Mouse (Mus musculus) myocyte (in vitro differentiated cells): ENCODE results near the gene Zfp326.

Source experiments
- CEBPB ChIP-seq: IDR thresholded peaks from 2 replicates; pipeline ENCODE4 v1.6.1; 2011; ENCODE audit warnings: mild to moderate bottlenecking, moderate library complexity; ENCODE audit not compliant: poor library complexity, insufficient read depth, severe bottlenecking
- MAX ChIP-seq: IDR thresholded peaks from one replicate; pipeline ENCODE4 v1.6.1; 2011; ENCODE audit warnings: low read depth, mild to moderate bottlenecking, control low read depth
- MYOD1 ChIP-seq, 3 experiments: IDR thresholded peaks; one replicate each; pipeline ENCODE4 v1.6.1; 2011; ENCODE audit warnings: control low read depth in 2 of 3, low read depth in 2 of 3, mild to moderate bottlenecking in 2 of 3, moderate library complexity in 1 of 3; ENCODE audit not compliant: insufficient read length in 2 of 3, control insufficient read depth in 1 of 3
- MYOG ChIP-seq, 3 experiments: IDR thresholded peaks; one replicate each; pipeline ENCODE4 v1.6.1; 2011; ENCODE audit warnings: control low read depth in 2 of 3, low read depth in 2 of 3, mild to moderate bottlenecking in 2 of 3; ENCODE audit not compliant: insufficient read length in 2 of 3, control insufficient read depth in 1 of 3, insufficient read depth in 1 of 3
- POLR2A ChIP-seq: IDR thresholded peaks from one replicate; pipeline ENCODE4 v1.6.1; 2011; ENCODE audit warnings: low read depth, mild to moderate bottlenecking, control low read depth, moderate library complexity; ENCODE audit not compliant: insufficient read length
- TCF12 ChIP-seq: IDR thresholded peaks from one replicate; pipeline ENCODE4 v1.6.1; 2011; ENCODE audit warnings: mild to moderate bottlenecking, control low read depth; ENCODE audit not compliant: poor library complexity, insufficient read depth, severe bottlenecking
- USF1 ChIP-seq: IDR thresholded peaks from one replicate; pipeline ENCODE4 v1.6.1; 2011; ENCODE audit warnings: low read depth, mild to moderate bottlenecking, control low read depth, moderate library complexity

- TF ChIP-seq TCF12 (no peak), POLR2A (no peak), MAX (no peak), USF1 (no peak), MYOD1 (IDR thresholded peaks at IDR 0.05; ENCODE audit: control insufficient read depth in 1 of 3, insufficient read length in 2 of 3, low read depth in 2 of 3) (no peak), MYOG (IDR thresholded peaks at IDR 0.05; ENCODE audit: control insufficient read depth in 1 of 3, insufficient read depth in 1 of 3, insufficient read length in 2 of 3, low read depth in 2 of 3) (no peak), CEBPB (no peak)
These were observed 8.4 kb upstream of the Zfp326 start for GRCm38 (mm10) chr5:105867841-105868447.
